Mouse (Mus musculus) stomach, embryonic 15.5 days (tissue): ENCODE measurements around the gene Dpp6. TPM values are rescaled to one million over a fixed set of nuclear protein-coding genes. Genes with fewer than 3 reads are reported as not detected.
"Not testable (repeated sequence)": the region's sequence is repeated elsewhere in the genome, so short reads cannot be mapped to it uniquely, and the experiment has no call there.

ENCODE experiments used
- ATAC-seq: fragments of 200-750 bp; cut with Nextera tagmentation; 2 replicates; pipeline ENCODE4 v1.8.0; 2017; ENCODE audit warnings: low read depth, moderate number of reproducible peaks, moderate TSS enrichment; ENCODE audit not compliant: insufficient read depth, low FRiP score
- H3K27ac ChIP-seq: fragments of 300-500 bp; sonication (generic); 2 replicates; pipeline ENCODE4 v1.5.1; 2015; ENCODE audit warnings: mild to moderate bottlenecking, inconsistent platforms
- H3K27me3 ChIP-seq: fragments of 300-500 bp; sonication (generic); replicated peaks from 2 replicates; pipeline ENCODE4 v1.6.1; 2015; ENCODE audit warnings: inconsistent platforms
- H3K36me3 ChIP-seq: fragments of 300-500 bp; sonication (generic); 2 replicates; pipeline ENCODE4 v1.6.1; 2015; ENCODE audit warnings: inconsistent platforms
- H3K4me1 ChIP-seq: fragments of 300-500 bp; sonication (generic); 2 replicates; pipeline ENCODE4 v1.6.1; 2015; ENCODE audit warnings: inconsistent platforms
- H3K4me2 ChIP-seq: fragments of 300-500 bp; sonication (generic); 2 replicates; pipeline ENCODE4 v1.6.1; 2015; ENCODE audit warnings: mild to moderate bottlenecking, inconsistent platforms
- H3K4me3 ChIP-seq: fragments of 300-500 bp; sonication (generic); replicated peaks from 2 replicates; pipeline ENCODE4 v1.5.1; 2015; ENCODE audit warnings: inconsistent platforms
- H3K9ac ChIP-seq: fragments of 300-500 bp; sonication (generic); 2 replicates; pipeline ENCODE4 v1.6.1; 2015; ENCODE audit warnings: inconsistent platforms
- H3K9me3 ChIP-seq: fragments of 300-500 bp; sonication (generic); 2 replicates; pipeline ENCODE4 v1.6.1; 2016; ENCODE audit warnings: inconsistent platforms
- WGBS: fragments of 180-500 bp; shearing (Covaris S2); methylation state at CpG from one replicate; pipeline ENCODE4 v1.1.7; 2015; 5-methylcytosine and 5-hydroxymethylcytosine counted together
- polyA plus RNA-seq: library from polyadenylated mRNA; unstranded; fragments of >200 nt; fragmentation: Nextera tagmentation; extraction: Ambion mirVana; gene quantifications from 2 replicates; pipeline ENCODE4 v1.2.1, GENCODE M21; 2015

Dpp6 gene
- polyA plus RNA-seq, 1 experiment from 2014 or later: 2.4 TPM

DNA sequence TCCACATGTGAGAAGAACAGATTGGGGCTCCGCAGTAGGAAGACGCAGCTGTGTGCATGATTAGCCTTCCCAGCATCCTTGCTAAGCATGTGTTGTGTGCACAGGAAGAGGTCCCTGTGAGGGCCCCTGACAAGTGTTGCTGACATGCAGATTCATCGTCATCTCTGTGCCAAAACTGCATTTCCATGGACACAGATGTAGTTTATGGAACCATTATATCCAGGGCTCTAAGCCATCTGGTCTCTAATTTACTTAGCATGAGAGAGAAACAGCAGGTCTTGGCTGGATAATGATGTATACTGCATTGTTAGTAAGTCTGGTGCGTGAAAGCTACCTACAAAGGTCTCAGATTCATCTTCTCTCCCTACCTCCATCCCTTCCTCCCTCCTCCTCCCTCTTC, 673.9 kb downstream of the Dpp6 start:
- H3K9me3 ChIP-seq: no peaks in the 10 kb centered on the region
- H3K27me3 ChIP-seq: no peaks in the 10 kb centered on the region
- no peak overlapping the region for H3K4me2 ChIP-seq
- ATAC-seq: no peak
- no peaks in the 10 kb centered on the region for H3K36me3 ChIP-seq
- H3K9ac ChIP-seq: no peak overlapping the region
- H3K4me3 ChIP-seq: no peak overlapping the region
- no peaks in the 10 kb centered on the region for H3K4me1 ChIP-seq
- no peak overlapping the region for H3K27ac ChIP-seq
- 75% methylated on average over 4 of the region's 4 CpGs for WGBS

DNA sequence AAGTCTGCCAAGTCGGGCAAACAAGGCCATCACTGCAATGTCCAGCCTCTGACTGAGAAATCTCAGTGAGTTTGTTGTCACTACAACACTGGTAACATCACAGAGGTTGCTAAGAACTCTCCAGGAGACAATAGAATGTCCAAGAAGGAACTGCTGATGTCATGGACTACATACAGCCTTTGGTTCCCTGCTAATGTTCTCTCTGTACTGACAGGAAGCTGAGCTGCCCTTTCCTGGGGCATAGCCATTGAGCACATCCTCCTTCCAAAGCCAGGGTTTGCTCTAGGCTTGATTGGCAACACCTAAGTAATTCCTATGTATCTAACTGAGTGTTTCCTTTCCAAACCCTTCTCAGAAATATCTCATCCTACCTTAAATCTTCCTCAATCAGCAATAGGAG, 684.3 kb downstream of the Dpp6 start, which contains the start of gene Speer4b:
Speer4b (minus strand) TSS at position 101 of the 400 bp plus-strand sequence.
- H3K27me3 ChIP-seq, H3K4me3 ChIP-seq, ATAC-seq, H3K9ac ChIP-seq, H3K4me1 ChIP-seq, H3K9me3 ChIP-seq, H3K4me2 ChIP-seq, H3K36me3 ChIP-seq, H3K27ac ChIP-seq: not testable (repeated sequence)
- 37% methylated on average over 1 of the region's 1 CpGs for WGBS

DNA sequence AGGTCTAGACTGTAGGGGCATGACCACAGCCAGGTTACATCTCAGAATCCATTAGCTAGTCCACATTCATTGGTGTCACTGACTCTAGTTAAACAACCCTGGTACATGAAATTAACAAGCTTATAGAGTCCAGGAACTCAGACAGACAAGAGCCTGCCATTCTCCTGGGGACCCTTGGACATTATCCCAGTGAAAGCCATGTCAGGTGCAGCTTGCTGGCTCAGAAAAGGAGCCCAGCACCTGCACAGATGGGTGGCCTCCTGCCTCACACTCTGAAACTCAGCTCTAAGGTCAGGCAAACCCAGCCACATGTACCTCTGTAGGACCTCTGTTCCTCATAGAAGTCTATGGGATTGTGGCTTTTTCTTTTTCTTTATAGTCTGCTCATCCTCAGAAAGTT, 701.7 kb downstream of the Dpp6 start:
- no peak for ATAC-seq
- H3K27me3 ChIP-seq: no peaks in the 10 kb centered on the region
- H3K4me1 ChIP-seq: no peaks in the 10 kb centered on the region
- no peak overlapping the region for H3K4me3 ChIP-seq
- H3K4me2 ChIP-seq: no peak overlapping the region
- no peak overlapping the region for H3K27ac ChIP-seq
- H3K9ac ChIP-seq: no peak overlapping the region
- no peaks in the 10 kb centered on the region for H3K36me3 ChIP-seq
- no peaks in the 10 kb centered on the region for H3K9me3 ChIP-seq

DNA sequence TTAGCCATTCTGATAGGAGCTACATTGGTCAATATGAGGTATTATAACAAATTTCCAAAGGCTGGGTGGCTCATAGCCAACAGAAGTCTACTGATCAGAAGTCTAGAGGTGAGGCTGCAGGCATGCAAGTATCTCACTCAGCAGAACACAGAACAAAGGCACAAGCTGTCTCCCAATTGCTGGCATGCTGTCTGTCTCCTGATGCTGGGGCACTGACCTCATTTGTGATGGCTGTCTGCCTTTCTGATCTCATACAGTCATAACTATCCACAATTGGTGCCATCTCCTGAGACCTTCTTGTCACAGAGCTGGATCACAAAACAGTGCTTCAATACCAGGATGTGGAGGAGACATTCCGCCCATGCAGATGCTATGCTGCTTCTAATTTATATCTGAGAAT, 709.9 kb downstream of the Dpp6 start:
- no peak overlapping the region for H3K9ac ChIP-seq
- no peaks in the 10 kb centered on the region for H3K9me3 ChIP-seq
- H3K4me3 ChIP-seq: no peak overlapping the region
- H3K27me3 ChIP-seq: no peaks in the 10 kb centered on the region
- H3K4me1 ChIP-seq: no peaks in the 10 kb centered on the region
- H3K36me3 ChIP-seq: no peaks in the 10 kb centered on the region
- no peak overlapping the region for H3K27ac ChIP-seq
- no peak for ATAC-seq
- H3K4me2 ChIP-seq: no peak overlapping the region
- 97% methylated on average over 1 of the region's 1 CpGs for WGBS

DNA sequence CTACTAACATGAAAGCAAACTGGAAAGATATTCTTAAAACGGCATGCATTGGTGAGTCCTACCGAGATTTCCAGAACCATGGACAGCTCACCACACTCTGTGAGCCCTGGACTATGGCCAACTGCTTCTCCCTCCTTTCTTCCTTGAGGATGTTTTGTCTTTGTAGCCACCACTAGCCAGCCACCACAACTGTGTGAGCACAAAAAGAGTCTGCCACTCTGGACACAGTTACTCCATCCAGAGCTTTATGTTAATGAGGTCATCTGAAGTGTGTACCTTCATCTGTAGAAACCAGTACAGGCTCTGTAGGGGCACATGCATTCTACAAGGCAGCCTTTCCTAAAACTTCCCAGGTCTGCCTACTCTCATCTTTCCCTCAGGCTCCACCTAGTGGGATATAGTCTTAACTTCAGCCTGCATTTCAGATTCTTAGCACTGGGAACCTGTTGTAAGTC, 727.8 kb downstream of the Dpp6 start:
- no peak overlapping the region for H3K4me3 ChIP-seq
- no peak for ATAC-seq
- 13% methylated on average over 2 of the region's 2 CpGs for WGBS
- no peaks in the 10 kb centered on the region for H3K9me3 ChIP-seq
- H3K4me2 ChIP-seq: no peak overlapping the region
- no peaks in the 10 kb centered on the region for H3K4me1 ChIP-seq
- no peaks in the 10 kb centered on the region for H3K36me3 ChIP-seq
- H3K27me3 ChIP-seq: no peaks in the 10 kb centered on the region
- H3K27ac ChIP-seq: no peak overlapping the region
- H3K9ac ChIP-seq: no peak overlapping the region

DNA sequence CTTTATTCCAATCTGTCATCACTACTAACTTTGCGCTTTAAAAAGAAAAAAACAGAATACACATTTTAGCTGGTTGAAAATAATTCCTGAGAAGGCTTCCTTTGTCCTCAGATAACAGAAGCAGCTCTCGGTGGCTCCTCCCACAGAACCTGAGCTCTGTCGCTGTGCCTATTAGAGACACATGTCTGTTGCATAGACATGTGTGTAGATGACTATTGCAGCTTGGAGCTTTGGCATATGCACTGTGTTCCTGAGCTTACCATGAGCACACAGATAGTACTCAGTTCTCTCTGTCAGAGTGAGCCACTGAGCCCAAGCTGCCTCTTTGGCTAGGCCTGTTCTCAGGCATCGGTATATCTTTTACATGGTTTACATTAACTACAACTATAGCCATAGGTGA, 732.3 kb downstream of the Dpp6 start:
- Histone ChIP-seq H3K9ac (no peak overlapping the region), H3K4me1 (no peaks in the 10 kb centered on the region), H3K27ac (no peak overlapping the region), H3K4me3 (no peak overlapping the region), H3K9me3 (no peaks in the 10 kb centered on the region), H3K27me3 (no peaks in the 10 kb centered on the region), H3K36me3 (no peaks in the 10 kb centered on the region), H3K4me2 (no peak overlapping the region)
- ATAC-seq: no peak
- 79% methylated on average over 4 of the region's 4 CpGs for WGBS

DNA sequence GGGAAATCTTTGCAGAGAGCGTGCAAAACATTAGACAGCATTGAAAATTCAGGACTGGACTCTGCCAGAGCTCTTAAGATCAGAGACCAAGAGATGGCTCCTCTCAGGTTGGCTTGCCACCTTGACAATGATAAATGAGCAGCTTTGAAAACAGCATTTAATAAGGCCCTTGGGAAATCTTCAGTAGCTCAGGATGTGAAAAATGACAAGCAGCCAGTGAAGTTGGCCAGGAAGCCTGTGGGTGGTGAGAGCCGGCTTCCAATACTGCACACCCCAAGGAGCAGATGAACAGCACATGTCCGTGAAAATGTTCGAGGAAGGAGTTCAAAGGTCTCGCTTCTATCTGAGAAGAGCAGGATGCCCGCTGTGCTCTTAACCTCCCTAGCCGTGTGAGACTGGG, 748.7 kb downstream of the Dpp6 start:
- no peak overlapping the region for H3K9ac ChIP-seq
- WGBS: 59% methylated on average over 7 of the region's 7 CpGs
- no peak for ATAC-seq

DNA sequence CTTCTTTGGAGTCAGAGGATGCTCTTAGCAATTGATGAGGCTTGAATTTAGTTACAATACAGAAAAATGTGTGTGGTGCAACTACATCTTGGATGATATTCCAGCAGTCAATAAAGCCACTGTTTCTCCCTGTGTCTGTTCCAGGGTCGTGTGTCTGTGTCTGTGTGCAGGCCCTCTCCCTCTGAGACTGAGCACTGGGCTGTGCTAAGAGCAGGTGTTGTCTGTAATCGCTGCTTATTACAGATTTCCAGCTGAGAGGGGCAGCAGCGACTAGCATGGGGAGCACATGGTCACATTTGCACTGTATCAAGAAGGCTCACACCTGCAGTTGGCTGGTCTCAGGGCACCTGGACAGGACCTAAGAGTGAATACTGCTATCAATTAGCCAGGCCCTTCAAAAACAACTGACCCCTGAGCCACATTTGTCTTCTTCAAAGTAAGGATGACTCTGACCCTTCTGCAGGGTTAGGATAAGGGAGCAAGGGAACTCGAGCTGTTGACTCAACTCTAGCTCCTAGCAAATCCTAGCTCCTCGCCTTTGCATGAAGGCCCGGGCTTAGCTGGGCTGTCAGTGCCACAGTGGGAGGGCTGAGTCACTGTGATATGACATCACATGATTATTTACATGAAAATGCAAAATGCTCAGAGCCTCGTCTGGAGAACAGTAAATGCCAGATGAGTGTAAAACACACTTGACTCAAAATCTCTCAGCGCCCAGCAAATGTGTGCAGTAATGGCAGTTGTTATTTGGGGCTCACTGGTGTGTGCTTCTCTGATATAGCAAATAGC, 771.2 kb downstream of the Dpp6 start:
- Histone ChIP-seq H3K4me2 (no peak overlapping the region), H3K27me3 (no peaks in the 10 kb centered on the region), H3K4me3 (no peak overlapping the region), H3K36me3 (no peaks in the 10 kb centered on the region), H3K27ac (no peak overlapping the region), H3K4me1 (no peaks in the 10 kb centered on the region), H3K9me3 (no peaks in the 10 kb centered on the region), H3K9ac (no peak overlapping the region)
- no peak for ATAC-seq
- 53% methylated on average over 8 of the region's 8 CpGs for WGBS

More for the DNA sequence above, 748.7 kb downstream of the Dpp6 start:
- Histone ChIP-seq H3K9me3 (no peaks in the 10 kb centered on the region), H3K4me2 (no peak overlapping the region), H3K27me3 (no peaks in the 10 kb centered on the region), H3K4me1 (no peaks in the 10 kb centered on the region), H3K4me3 (no peak overlapping the region), H3K27ac (no peak overlapping the region), H3K36me3 (no peaks in the 10 kb centered on the region)

DNA sequence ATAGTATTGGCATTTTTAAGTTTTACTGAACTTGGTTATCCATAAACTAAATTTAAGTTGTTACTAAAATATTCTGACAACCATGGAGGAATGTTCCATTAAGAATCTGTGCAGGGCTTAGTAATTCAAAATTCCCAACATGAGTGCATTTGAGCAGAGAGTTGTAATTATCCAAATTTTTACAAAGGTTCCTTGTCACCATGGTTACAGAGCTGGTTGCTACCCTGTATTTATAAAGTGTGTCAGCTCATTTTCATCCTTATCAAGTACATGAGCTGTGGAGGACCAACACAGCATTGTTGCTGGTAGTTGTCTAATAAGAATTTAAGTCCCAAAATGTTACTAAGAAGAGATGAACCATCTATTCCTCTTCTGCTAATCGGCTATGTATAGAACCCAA, 787.1 kb downstream of the Dpp6 start:
- H3K9ac ChIP-seq: no peak overlapping the region
- H3K4me2 ChIP-seq: no peak overlapping the region
- H3K4me3 ChIP-seq: no peak overlapping the region
- H3K27ac ChIP-seq: no peak overlapping the region
- 89% methylated on average over 1 of the region's 1 CpGs for WGBS
- H3K4me1 ChIP-seq: no peaks in the 10 kb centered on the region
- no peak for ATAC-seq
- H3K9me3 ChIP-seq: no peaks in the 10 kb centered on the region
- no peaks in the 10 kb centered on the region for H3K27me3 ChIP-seq
- no peaks in the 10 kb centered on the region for H3K36me3 ChIP-seq

DNA sequence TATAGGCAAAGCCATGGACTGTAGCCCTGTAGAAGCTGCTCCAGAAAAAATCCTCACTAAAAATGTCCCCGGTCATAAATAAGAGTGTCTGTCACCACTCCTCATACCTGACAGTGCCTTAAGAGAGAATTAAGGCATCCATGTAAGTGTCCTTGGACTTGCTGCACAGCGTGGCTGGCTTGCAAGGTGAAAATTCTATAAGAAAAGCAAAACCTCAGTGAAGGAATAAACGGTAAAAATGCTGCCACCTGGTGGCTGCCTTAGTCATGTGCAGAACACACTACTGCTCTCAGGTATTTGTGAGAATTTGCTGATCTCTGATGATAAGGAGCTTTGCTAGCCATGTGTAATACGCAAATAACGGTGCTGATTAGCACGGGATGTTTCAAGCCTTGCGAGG, 798.8 kb downstream of the Dpp6 start:
- H3K9me3 ChIP-seq: no peaks in the 10 kb centered on the region
- no peaks in the 10 kb centered on the region for H3K4me1 ChIP-seq
- no peak for ATAC-seq
- no peak overlapping the region for H3K4me3 ChIP-seq
- H3K4me2 ChIP-seq: no peak overlapping the region
- no peaks in the 10 kb centered on the region for H3K36me3 ChIP-seq
- no peak overlapping the region for H3K27ac ChIP-seq
- WGBS: 34% methylated on average over 7 of the region's 7 CpGs
- no peaks in the 10 kb centered on the region for H3K27me3 ChIP-seq
- no peak overlapping the region for H3K9ac ChIP-seq

DNA sequence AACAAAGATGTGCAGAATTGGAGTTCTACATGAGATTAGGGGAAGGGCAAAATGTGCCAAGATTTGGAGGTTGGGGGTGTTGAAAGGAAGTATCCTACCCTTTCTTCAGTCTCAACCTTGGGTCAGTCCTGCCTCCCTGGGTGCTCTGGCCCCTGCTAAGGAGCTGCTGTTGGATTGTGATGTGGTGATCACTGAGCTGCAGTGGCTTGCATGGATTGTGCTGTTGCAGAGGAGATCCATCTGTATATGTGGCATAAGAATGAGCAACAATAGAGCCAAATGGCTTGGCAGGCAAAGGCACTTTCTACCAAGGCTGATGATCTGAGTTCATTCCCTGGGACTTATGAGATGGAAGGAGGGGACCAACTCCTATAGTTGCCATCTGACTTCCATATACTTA, 804.8 kb downstream of the Dpp6 start:
- no peak overlapping the region for H3K4me3 ChIP-seq
- H3K4me2 ChIP-seq: no peak overlapping the region
- no peak for ATAC-seq
- no peaks in the 10 kb centered on the region for H3K9me3 ChIP-seq
- no peak overlapping the region for H3K9ac ChIP-seq
- no peak overlapping the region for H3K27ac ChIP-seq
- no peaks in the 10 kb centered on the region for H3K4me1 ChIP-seq
- no peaks in the 10 kb centered on the region for H3K27me3 ChIP-seq
- H3K36me3 ChIP-seq: no peaks in the 10 kb centered on the region

DNA sequence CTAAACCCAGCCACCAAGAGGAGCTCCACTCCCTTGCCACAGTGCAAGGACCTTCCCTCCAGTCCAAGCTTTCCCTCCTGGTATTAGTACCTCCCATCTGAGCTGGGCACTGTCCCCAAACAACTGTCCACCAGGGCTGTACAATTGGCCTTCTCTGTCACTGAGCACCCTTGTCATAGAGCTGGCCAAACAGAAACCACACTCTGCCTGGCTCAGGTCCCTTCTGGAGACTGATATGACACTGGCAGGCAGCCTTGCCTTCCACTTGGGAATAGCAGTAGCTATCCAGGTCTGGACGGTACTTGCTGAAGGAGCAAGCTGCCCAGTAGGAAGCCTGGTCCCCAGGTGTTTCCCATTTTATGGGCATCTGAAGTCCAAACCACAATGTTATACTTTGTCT, 806.9 kb downstream of the Dpp6 start:
- Histone ChIP-seq H3K4me2 (no peak overlapping the region), H3K9ac (no peak overlapping the region), H3K27me3 (no peaks in the 10 kb centered on the region), H3K4me3 (no peak overlapping the region), H3K9me3 (no peaks in the 10 kb centered on the region), H3K27ac (no peak overlapping the region), H3K4me1 (no peaks in the 10 kb centered on the region), H3K36me3 (no peaks in the 10 kb centered on the region)
- 62% methylated on average over 1 of the region's 1 CpGs for WGBS
- ATAC-seq: no peak

DNA sequence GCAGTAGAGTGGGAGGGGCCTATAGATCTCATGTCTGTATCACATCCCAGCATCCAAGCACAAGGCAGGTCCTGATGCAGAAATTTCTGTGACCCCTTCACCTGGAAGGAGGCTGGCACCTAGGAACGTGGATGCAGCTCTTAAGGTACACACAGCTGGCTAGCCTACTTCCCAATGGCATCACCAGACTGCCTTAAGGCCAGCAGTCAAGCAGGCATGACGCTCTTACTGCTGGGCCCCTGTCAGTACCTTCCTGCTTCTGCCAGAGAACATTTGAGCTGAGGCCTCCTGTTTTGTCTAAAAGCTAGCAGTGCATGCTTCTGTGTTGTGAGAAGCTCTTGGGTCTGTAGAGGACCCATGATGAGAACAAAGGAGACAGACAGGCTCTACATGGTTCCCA, 815.1 kb downstream of the Dpp6 start:
- Histone ChIP-seq H3K36me3 (no peaks in the 10 kb centered on the region), H3K27me3 (no peaks in the 10 kb centered on the region), H3K27ac (no peak overlapping the region), H3K4me1 (no peaks in the 10 kb centered on the region), H3K4me2 (no peak overlapping the region), H3K4me3 (no peak overlapping the region), H3K9ac (no peak overlapping the region), H3K9me3 (no peaks in the 10 kb centered on the region)
- WGBS: 73% methylated on average over 2 of the region's 2 CpGs
- ATAC-seq: no peak
